Mouse (Mus musculus): ENCODE measurements at regions not wholly inside any gene's neighbourhood (a gene's known extent, or its start where the extent isn't known, plus 50 kb on each side); places are given as distances from the start of the nearest gene placed in this dataset.

DNA sequence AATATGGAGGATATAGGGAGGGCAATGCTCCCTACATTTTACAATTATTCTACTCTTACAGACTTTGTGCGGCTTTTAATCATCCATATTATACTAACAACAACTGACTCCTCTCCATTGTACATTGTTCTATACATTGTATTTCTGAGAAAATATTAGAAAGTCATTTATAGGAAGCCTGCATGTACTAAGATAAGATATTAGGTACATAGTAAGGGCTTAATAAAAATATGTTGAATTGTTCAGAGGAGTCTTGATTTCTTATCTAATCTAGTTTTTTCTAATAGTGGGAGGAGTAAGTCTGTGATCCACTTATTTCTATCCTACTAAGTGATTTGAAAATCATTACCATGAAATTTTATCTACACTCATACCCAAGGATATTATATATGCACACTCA lies 94.8 kb upstream of the Rgs1 start:
- peak overlapping the region in 1 of 2 experiments; percentile 31; a peak in 2 of 4 replicates for H3K4me3 ChIP-seq (ENCODE audit: control insufficient read depth in 1 of 2, insufficient read depth in 1 of 2, low read depth in 2 of 2, low read length in 2 of 2)
- peaks cover 0 to 9% of the 10 kb centered on the region in 2 experiments; a peak in 3 of 4 replicates for H3K4me1 ChIP-seq (ENCODE audit: control insufficient read depth in 1 of 2, insufficient read depth in 2 of 2, low read length in 2 of 2)
- no peaks in the 10 kb centered on the region for H3K27me3 ChIP-seq (ENCODE audit: control insufficient read depth in 1 of 2, insufficient read depth in 2 of 2, low read length in 2 of 2)
- no peaks in the 10 kb centered on the region for H3K9me3 ChIP-seq (replicated peaks; ENCODE audit: insufficient read depth, low read length)
- no peak for DNase-seq (ENCODE audit: low read depth, low spot score)
- H3K79me2 ChIP-seq (ENCODE audit: control insufficient read depth, insufficient read depth, low read length, poor library complexity), result no peaks in the 10 kb centered on the region
- peak overlapping the region; percentile 71; the same call in 1 of the 2 replicates for H3K27ac ChIP-seq (ENCODE audit: control insufficient read depth, low read depth, low read length)
- peaks cover 0 to 8% of the 10 kb centered on the region in 2 experiments; a peak in 2 of 4 replicates for H3K36me3 ChIP-seq (ENCODE audit: control insufficient read depth in 1 of 2, insufficient read depth in 2 of 2, low read length in 2 of 2)
- TF ChIP-seq KAT2A (conservative IDR thresholded peaks at IDR 0.05; ENCODE audit: low read depth, low read length) (no peak), MAZ (IDR thresholded peaks at IDR 0.05; ENCODE audit: low read depth, low read length) (no peak), ZNF384 (IDR thresholded peaks at IDR 0.05; ENCODE audit: low read depth, low read length) (peak; percentile 51; the same call in 1 of the 2 replicates), NRF1 (IDR thresholded peaks at IDR 0.05; ENCODE audit: insufficient read depth, low read depth, low read length, poor library complexity, severe bottlenecking) (no peak), USF2 (IDR thresholded peaks at IDR 0.05; ENCODE audit: borderline replicate concordance in 1 of 2, insufficient read depth in 1 of 2, low read depth in 1 of 2, low read length in 2 of 2) (no peak), RCOR1 (IDR thresholded peaks at IDR 0.05; ENCODE audit: low read depth, low read length) (peak; percentile 44; the same call in 1 of the 2 replicates), GATA1 (IDR thresholded peaks at IDR 0.05; ENCODE audit: low read depth, low read length) (peak; percentile 62; the same call in 1 of the 2 replicates), EP300 (IDR thresholded peaks at IDR 0.05; ENCODE audit: low read depth in 1 of 2, low read length in 2 of 2) (peak; percentile 55 to 73; a peak in 3 of 4 replicates), TAL1 (IDR thresholded peaks at IDR 0.05; ENCODE audit: low read length) (no peak)
- H3K9ac ChIP-seq (ENCODE audit: control insufficient read depth, low read depth, low read length, poor library complexity, severe bottlenecking), result peak overlapping the region; percentile 53; the same call in 1 of the 2 replicates

DNA sequence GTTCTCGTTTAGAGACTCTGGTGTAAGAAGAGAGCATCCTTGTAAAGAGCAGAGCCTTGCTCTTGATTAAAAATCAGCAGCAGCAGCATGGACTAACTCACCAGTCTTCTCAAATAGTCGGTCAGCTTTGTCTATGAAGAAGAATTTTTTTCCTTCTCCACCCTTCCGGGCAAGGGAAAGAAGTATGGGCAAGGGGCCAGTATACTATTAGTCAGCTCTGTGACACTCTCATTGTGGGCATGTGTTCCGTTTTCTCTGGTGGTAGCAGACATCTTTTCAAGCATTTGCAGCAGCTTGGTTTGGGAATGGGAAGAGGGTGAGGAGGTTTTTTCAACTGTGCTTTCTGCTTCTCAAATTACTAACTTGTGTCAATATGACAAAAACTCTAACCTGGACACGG lies 94.3 kb upstream of the Rgs1 start:
- Histone ChIP-seq H3K4me3 (ENCODE audit: control insufficient read depth in 1 of 2, insufficient read depth in 1 of 2, low read depth in 2 of 2, low read length in 2 of 2) (peak overlapping the region; percentile 31 to 43), H3K36me3 (ENCODE audit: control insufficient read depth in 1 of 2, insufficient read depth in 2 of 2, low read length in 2 of 2) (peaks cover 0 to 8% of the 10 kb centered on the region in 2 experiments; a peak in 2 of 4 replicates), H3K79me2 (ENCODE audit: control insufficient read depth, insufficient read depth, low read length, poor library complexity) (no peaks in the 10 kb centered on the region), H3K27ac (ENCODE audit: control insufficient read depth, low read depth, low read length) (peak overlapping the region; percentile 71), H3K4me1 (ENCODE audit: control insufficient read depth in 1 of 2, insufficient read depth in 2 of 2, low read length in 2 of 2) (peaks cover 0 to 9% of the 10 kb centered on the region in 2 experiments; a peak in 3 of 4 replicates), H3K9ac (ENCODE audit: control insufficient read depth, low read depth, low read length, poor library complexity, severe bottlenecking) (peak overlapping the region; percentile 53; the same call in 1 of the 2 replicates), H3K9me3 (replicated peaks; ENCODE audit: insufficient read depth, low read length) (no peaks in the 10 kb centered on the region), H3K27me3 (ENCODE audit: control insufficient read depth in 1 of 2, insufficient read depth in 2 of 2, low read length in 2 of 2) (no peaks in the 10 kb centered on the region)
- TF ChIP-seq ELF1 (IDR thresholded peaks at IDR 0.05; ENCODE audit: low read depth, low read length) (no peak), MYC (IDR thresholded peaks at IDR 0.05; ENCODE audit: low read depth, low read length) (peak; percentile 73), EP300 (IDR thresholded peaks at IDR 0.05; ENCODE audit: low read depth in 1 of 2, low read length in 2 of 2) (peak; percentile 22 to 49; a peak in 2 of 4 replicates)
- DNase-seq (ENCODE audit: low read depth, low spot score), result peak; percentile 71

DNA sequence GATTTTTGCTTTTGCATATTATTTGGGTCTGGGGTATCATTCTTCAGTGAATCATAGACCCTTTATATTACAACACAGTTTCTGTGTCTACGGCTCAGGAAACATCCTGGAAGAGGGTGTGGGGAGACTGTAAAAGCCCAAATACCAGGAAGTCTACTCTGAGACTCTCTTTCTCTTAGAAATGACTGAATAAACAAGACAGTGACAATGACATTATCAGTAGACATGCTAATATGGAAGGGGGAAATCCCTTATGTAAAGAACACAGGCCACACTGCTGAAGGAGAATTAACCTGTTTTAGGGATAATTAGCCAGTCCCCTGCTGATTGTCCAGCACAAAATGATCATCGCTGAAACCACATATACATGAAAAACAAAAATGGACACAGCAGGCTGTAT lies 88.5 kb upstream of the Rgs1 start:
- no peaks in the 10 kb centered on the region for H3K79me2 ChIP-seq (ENCODE audit: control insufficient read depth, insufficient read depth, low read length, poor library complexity)
- no peak for DNase-seq (ENCODE audit: low read depth, low spot score)
- no peak overlapping the region for H3K9ac ChIP-seq (ENCODE audit: control insufficient read depth, low read depth, low read length, poor library complexity, severe bottlenecking)
- H3K9me3 ChIP-seq (replicated peaks; ENCODE audit: insufficient read depth, low read length), result no peaks in the 10 kb centered on the region
- H3K27ac ChIP-seq (ENCODE audit: control insufficient read depth, low read depth, low read length), result no peak overlapping the region
- H3K36me3 ChIP-seq (ENCODE audit: control insufficient read depth in 1 of 2, insufficient read depth in 2 of 2, low read length in 2 of 2), result no peaks in the 10 kb centered on the region
- TF ChIP-seq POLR2AphosphoS2 (IDR thresholded peaks at IDR 0.05; ENCODE audit: low read length) (no peak), MAZ (IDR thresholded peaks at IDR 0.05; ENCODE audit: low read depth, low read length) (no peak), BHLHE40 (IDR thresholded peaks at IDR 0.05; ENCODE audit: borderline replicate concordance, low read depth, low read length) (no peak), ZMIZ1 (IDR thresholded peaks at IDR 0.05; ENCODE audit: low read depth, low read length) (no peak), UBTF (IDR thresholded peaks at IDR 0.05; ENCODE audit: borderline replicate concordance, insufficient read depth, low read depth, low read length) (no peak), MEF2A (IDR thresholded peaks at IDR 0.05; ENCODE audit: extremely low read depth, insufficient replicate concordance, low read depth, low read length, poor library complexity, severe bottlenecking) (no peak), RCOR1 (IDR thresholded peaks at IDR 0.05; ENCODE audit: low read depth, low read length) (no peak), USF1 (IDR thresholded peaks at IDR 0.05; ENCODE audit: low read depth, low read length) (no peak), ELF1 (IDR thresholded peaks at IDR 0.05; ENCODE audit: low read depth, low read length) (no peak)
- H3K4me3 ChIP-seq (ENCODE audit: control insufficient read depth in 1 of 2, insufficient read depth in 1 of 2, low read depth in 2 of 2, low read length in 2 of 2), result no peak overlapping the region
- no peaks in the 10 kb centered on the region for H3K27me3 ChIP-seq (ENCODE audit: control insufficient read depth in 1 of 2, insufficient read depth in 2 of 2, low read length in 2 of 2)
- peaks cover 0 to 5% of the 10 kb centered on the region in 2 experiments; a peak in 2 of 4 replicates for H3K4me1 ChIP-seq (ENCODE audit: control insufficient read depth in 1 of 2, insufficient read depth in 2 of 2, low read length in 2 of 2)

All from MEL (cell line).